Mouse (Mus musculus) midbrain, embryonic 16.5 days (tissue): ENCODE data around the gene Rasd2. TPM values are rescaled to one million over a fixed set of nuclear protein-coding genes. Genes with fewer than 3 reads are reported as not detected.

Source experiments
- ATAC-seq: fragments of 200-750 bp; cut with Nextera tagmentation; 2 replicates; pipeline ENCODE4 v1.8.0; 2017; ENCODE audit warnings: moderate TSS enrichment
- H3K27ac ChIP-seq: fragments of 300-500 bp; sonication (generic); 2 replicates; pipeline ENCODE4 v1.5.1; 2014; ENCODE audit warnings: mild to moderate bottlenecking, low read length, mixed read lengths
- H3K27me3 ChIP-seq: fragments of 300-500 bp; sonication (generic); 2 replicates; pipeline ENCODE4 v1.6.1; 2014; ENCODE audit warnings: low read depth, low read length, mixed read lengths; ENCODE audit not compliant: control insufficient read depth, insufficient read depth
- H3K36me3 ChIP-seq: fragments of 300-500 bp; sonication (generic); 2 replicates; pipeline ENCODE4 v1.6.1; 2014; ENCODE audit warnings: mild to moderate bottlenecking, low read length, moderate library complexity, mixed read lengths; ENCODE audit not compliant: control insufficient read depth, insufficient read depth
- H3K4me1 ChIP-seq: fragments of 300-500 bp; sonication (generic); 2 replicates; pipeline ENCODE4 v1.6.1; 2014; ENCODE audit warnings: mild to moderate bottlenecking, low read length, mixed read lengths; ENCODE audit not compliant: control insufficient read depth, insufficient read depth
- H3K4me2 ChIP-seq: fragments of 300-500 bp; sonication (generic); 2 replicates; pipeline ENCODE4 v1.6.1; 2014; ENCODE audit warnings: mild to moderate bottlenecking, low read length, mixed read lengths
- H3K4me3 ChIP-seq: fragments of 300-500 bp; sonication (generic); 2 replicates; pipeline ENCODE4 v1.5.1; 2014; ENCODE audit warnings: low read depth, mild to moderate bottlenecking, low read length, moderate library complexity, mixed read lengths
- H3K9ac ChIP-seq: fragments of 300-500 bp; sonication (generic); 2 replicates; pipeline ENCODE4 v1.6.1; 2014; ENCODE audit warnings: low read depth, low read length, mixed read lengths
- H3K9me3 ChIP-seq: fragments of 300-500 bp; sonication (generic); replicated peaks from 2 replicates; pipeline ENCODE4 v1.6.1; 2014; ENCODE audit warnings: mild to moderate bottlenecking, low read length, mixed read lengths; ENCODE audit not compliant: control insufficient read depth, poor library complexity, severe bottlenecking
- WGBS: fragments of 180-500 bp; shearing (Covaris S2); extraction: QIAGEN DNeasy Blood & Tissue Kit; methylation state at CpG from one replicate; pipeline ENCODE4 v1.1.7; 2014; 5-methylcytosine and 5-hydroxymethylcytosine counted together
- polyA plus RNA-seq: library from polyadenylated mRNA; unstranded; fragments of >200 nt; fragmentation: Nextera tagmentation; extraction: Ambion mirVana; gene quantifications from 2 replicates; pipeline ENCODE4 v1.2.1, GENCODE M21; 2015

Rasd2 gene
- polyA plus RNA-seq, 1 experiment from 2014 or later: 4.7 TPM

- Histone ChIP-seq H3K4me2 (no peak overlapping the region), H3K4me1 (peaks cover 12% of the 10 kb centered on the region), H3K9me3 (no peaks in the 10 kb centered on the region), H3K4me3 (no peak overlapping the region), H3K9ac (no peak overlapping the region), H3K36me3 (no peaks in the 10 kb centered on the region), H3K27me3 (no peaks in the 10 kb centered on the region), H3K27ac (peak overlapping the region; percentile 43)
- 63% methylated on average over 1 of the region's 1 CpGs for WGBS
- ATAC-seq: no peak
Observed at GRCm38 (mm10) chr8:75199914-75200313, 13.8 kb upstream of the Rasd2 start.

GRCm38 (mm10) chr8:75202041-75202656 is 11.6 kb upstream of the Rasd2 start:
- no peak for ATAC-seq
- H3K27me3 ChIP-seq: no peaks in the 10 kb centered on the region
- no peaks in the 10 kb centered on the region for H3K36me3 ChIP-seq
- no peak overlapping the region for H3K9ac ChIP-seq
- H3K4me1 ChIP-seq: peaks cover 12% of the 10 kb centered on the region
- H3K4me3 ChIP-seq: no peak overlapping the region
- H3K4me2 ChIP-seq: no peak overlapping the region
- H3K9me3 ChIP-seq: no peaks in the 10 kb centered on the region
- H3K27ac ChIP-seq: no peak overlapping the region
- WGBS: 84% methylated on average over 8 of the region's 8 CpGs

GRCm38 (mm10) chr8:75202913-75203312 is 10.8 kb upstream of the Rasd2 start:
- Histone ChIP-seq H3K4me2 (no peak overlapping the region), H3K4me1 (peaks cover 12% of the 10 kb centered on the region), H3K9ac (no peak overlapping the region), H3K27ac (no peak overlapping the region), H3K9me3 (no peaks in the 10 kb centered on the region), H3K36me3 (no peaks in the 10 kb centered on the region), H3K4me3 (no peak overlapping the region), H3K27me3 (no peaks in the 10 kb centered on the region)
- ATAC-seq: no peak
- 85% methylated on average over 3 of the region's 3 CpGs for WGBS

GRCm38 (mm10) chr8:75203420-75203819 is 10.3 kb upstream of the Rasd2 start:
- ATAC-seq: no peak
- H3K4me3 ChIP-seq: no peak overlapping the region
- no peaks in the 10 kb centered on the region for H3K36me3 ChIP-seq
- H3K4me2 ChIP-seq: no peak overlapping the region
- H3K27me3 ChIP-seq: no peaks in the 10 kb centered on the region
- 88% methylated on average over 2 of the region's 2 CpGs for WGBS
- H3K9me3 ChIP-seq: no peaks in the 10 kb centered on the region
- peaks cover 12% of the 10 kb centered on the region for H3K4me1 ChIP-seq
- no peak overlapping the region for H3K27ac ChIP-seq
- H3K9ac ChIP-seq: no peak overlapping the region

DNA sequence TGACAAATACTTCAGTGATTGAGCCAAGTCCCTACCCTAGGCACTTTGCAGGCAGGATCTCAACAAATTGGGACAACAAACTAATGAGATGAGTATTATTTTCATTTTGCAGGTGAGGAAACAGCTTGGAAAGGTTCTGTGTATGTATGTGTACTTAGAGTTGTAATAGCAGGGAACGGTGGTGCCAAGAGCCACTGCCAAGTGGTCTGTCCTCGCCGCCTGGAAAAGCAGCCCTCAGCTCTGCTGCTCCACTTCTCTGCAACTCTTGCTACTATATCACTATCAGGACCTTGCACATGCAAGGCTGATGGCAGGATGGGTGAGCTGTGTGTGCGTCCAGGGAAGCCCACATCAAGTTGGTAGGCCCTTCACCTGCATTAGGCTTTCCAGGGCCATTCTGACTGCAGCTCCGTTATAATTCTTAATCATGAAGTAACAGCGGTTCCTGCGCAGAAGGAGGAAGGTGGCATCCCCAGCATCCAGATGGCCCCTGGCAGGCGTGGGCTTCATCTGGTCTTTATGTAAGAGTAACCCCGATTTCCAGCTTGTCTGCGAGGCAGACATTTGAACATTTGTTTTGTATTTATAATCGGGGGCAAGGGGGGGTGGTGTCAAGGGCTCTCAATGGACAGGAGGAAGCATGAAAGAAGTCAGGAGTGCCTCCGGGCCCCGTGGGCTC is 9.4 kb upstream of the Rasd2 start:
- no peak overlapping the region for H3K9ac ChIP-seq
- ATAC-seq: no peak
- peaks cover 5% of the 10 kb centered on the region for H3K4me1 ChIP-seq
- H3K4me3 ChIP-seq: no peak overlapping the region
- no peak overlapping the region for H3K27ac ChIP-seq
- H3K36me3 ChIP-seq: no peaks in the 10 kb centered on the region
- H3K9me3 ChIP-seq: no peaks in the 10 kb centered on the region
- WGBS: 87% methylated on average over 13 of the region's 13 CpGs
- no peaks in the 10 kb centered on the region for H3K27me3 ChIP-seq
- H3K4me2 ChIP-seq: no peak overlapping the region

DNA sequence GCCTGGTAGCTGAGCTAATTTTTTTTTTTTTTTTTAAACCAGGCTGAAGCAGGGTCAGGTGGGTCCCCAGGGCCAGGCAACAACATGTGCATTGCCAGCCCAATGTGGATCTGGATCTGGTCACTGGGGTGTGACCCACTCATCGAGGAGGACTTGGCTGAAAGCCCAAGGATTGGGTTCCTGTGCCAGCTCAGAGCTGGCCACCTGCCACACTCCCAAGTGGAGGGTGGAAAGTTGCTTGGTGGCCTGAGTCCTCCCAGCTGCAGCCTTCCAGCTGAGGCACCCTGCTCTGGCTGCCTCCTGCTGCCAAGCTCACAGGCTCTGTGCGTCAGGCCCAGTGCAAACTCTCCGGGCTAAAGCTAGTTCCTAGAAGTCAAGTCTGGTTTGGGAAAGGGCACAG is 2.3 kb upstream of the Rasd2 start:
- Histone ChIP-seq H3K9ac (no peak overlapping the region), H3K9me3 (no peaks in the 10 kb centered on the region), H3K27me3 (peaks cover 36% of the 10 kb centered on the region), H3K4me2 (no peak overlapping the region), H3K4me1 (peaks cover 5% of the 10 kb centered on the region; the same call in 1 of the 2 replicates), H3K36me3 (no peaks in the 10 kb centered on the region), H3K27ac (no peak overlapping the region), H3K4me3 (no peak overlapping the region)
- 64% methylated on average over 3 of the region's 3 CpGs for WGBS
- no peak for ATAC-seq

DNA sequence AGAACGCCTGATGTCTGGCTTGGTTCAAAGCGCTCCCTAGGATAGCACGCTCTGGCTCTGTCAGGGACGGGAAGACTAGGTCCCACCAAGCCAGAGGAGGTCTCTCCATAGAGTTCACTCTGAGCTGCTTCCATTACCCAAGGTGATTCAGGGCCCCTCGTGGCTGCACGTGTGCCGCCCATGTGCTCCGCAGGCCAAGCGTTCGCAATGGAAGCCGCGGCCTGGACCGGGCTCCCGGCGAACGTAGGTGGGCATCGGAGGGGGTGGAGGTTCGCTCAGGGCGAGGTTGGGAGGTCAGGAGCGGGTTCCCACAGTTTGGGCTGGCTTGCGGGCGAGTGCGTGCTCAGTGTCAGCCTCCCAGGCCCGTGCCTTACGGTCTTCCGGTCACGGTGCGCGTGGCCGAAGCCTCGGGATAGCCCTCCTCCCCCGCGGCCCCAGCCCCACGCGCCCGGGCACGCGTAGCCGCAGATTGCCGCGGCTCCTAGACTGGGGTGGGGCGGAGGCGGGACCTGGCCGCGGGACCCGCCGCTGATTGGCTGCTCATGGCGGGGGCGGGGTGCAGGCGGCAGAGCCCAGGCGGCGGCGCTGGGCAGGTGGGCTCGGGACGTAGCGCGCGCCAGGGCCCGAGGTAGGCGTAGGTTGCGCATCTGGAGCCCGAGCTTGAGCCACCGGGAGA is 975 bp upstream of the Rasd2 start:
- peaks cover 40% of the 10 kb centered on the region for H3K27me3 ChIP-seq
- no peak overlapping the region for H3K27ac ChIP-seq
- H3K4me3 ChIP-seq: peak overlapping the region; percentile 64
- H3K9me3 ChIP-seq: no peaks in the 10 kb centered on the region
- peak overlapping the region; percentile 97 for H3K4me2 ChIP-seq
- H3K9ac ChIP-seq: peak overlapping the region; percentile 66
- no peaks in the 10 kb centered on the region for H3K36me3 ChIP-seq
- under 1% methylated on average over 58 of the region's 63 CpGs for WGBS
- peaks cover 5% of the 10 kb centered on the region; the same call in 1 of the 2 replicates for H3K4me1 ChIP-seq
- peak; percentile 96 for ATAC-seq

DNA sequence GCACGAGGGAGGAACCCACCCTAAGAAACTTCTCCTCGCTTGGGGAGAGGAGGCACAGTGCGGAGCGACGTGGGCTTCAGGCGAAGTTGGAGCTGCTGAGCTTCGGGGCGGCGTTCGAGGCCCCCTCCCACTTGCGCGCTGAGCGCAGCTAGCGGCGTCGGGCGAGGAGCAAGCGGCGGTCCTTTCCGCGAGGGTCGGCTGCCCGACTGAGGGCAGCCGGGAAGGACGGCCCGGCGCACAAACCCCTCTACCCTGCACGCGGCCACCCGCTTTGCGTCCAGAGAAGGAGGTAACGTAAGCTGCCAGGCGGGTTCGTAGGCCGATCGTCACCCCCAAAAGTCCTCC is 465 bp upstream of the Rasd2 start:
- Histone ChIP-seq H3K9me3 (no peaks in the 10 kb centered on the region), H3K4me1 (peaks cover 5% of the 10 kb centered on the region; the same call in 1 of the 2 replicates), H3K4me2 (peak overlapping the region; percentile 97), H3K4me3 (peak overlapping the region; percentile 64), H3K36me3 (no peaks in the 10 kb centered on the region), H3K9ac (peak overlapping the region; percentile 66), H3K27me3 (peaks cover 40% of the 10 kb centered on the region), H3K27ac (no peak overlapping the region)
- ATAC-seq: peak; percentile 73; the same call in 1 of the 2 replicates
- 0% methylated on average over 36 of the region's 36 CpGs for WGBS

DNA sequence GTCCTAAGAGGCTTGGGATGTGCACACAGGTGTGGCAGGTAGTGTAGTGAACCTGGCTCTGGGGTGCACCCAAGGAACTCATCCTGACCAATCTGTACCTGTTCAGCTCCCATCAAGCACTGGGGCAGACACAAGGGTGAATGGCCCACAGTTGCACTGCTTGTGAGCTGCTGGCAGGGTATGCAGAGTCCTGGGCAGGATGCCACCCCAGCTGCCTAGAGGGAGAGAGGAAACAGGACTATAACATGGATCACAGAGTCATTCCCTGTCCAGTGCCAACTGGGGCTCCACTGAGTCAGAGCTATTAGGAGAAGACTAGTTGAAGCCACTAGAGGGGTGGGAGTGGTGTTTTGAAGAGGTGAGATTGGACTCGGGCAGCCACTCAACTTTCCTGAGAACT is 1.3 kb downstream of the Rasd2 start:
- Histone ChIP-seq H3K4me2 (no peak overlapping the region), H3K4me1 (peaks cover 5% of the 10 kb centered on the region; the same call in 1 of the 2 replicates), H3K9ac (no peak overlapping the region), H3K4me3 (no peak overlapping the region), H3K27me3 (peaks cover 36% of the 10 kb centered on the region), H3K9me3 (no peaks in the 10 kb centered on the region), H3K36me3 (no peaks in the 10 kb centered on the region; the same call in 1 of the 2 replicates), H3K27ac (no peak overlapping the region)
- ATAC-seq: no peak
- WGBS: 60% methylated on average over 1 of the region's 1 CpGs
